Mouse (Mus musculus) forebrain, embryonic 14.5 days (tissue): ENCODE measurements at regions not wholly inside any gene's neighbourhood (a gene's known extent, or its start where the extent isn't known, plus 50 kb on each side); places are given as distances from the start of the nearest gene placed in this dataset.

Experiments used
- ATAC-seq: fragments of 200-750 bp; cut with Nextera tagmentation; 2 replicates; pipeline ENCODE4 v1.8.0; 2017; ENCODE audit warnings: mild to moderate bottlenecking, moderate library complexity
- DNase-seq: peaks from one replicate; pipeline ENCODE4 v3.0.0-alpha.2; 2015; ENCODE audit warnings: low spot score
- H3K27ac ChIP-seq: fragments of 300-500 bp; sonication (generic); 2 replicates; pipeline ENCODE4 v1.5.1; 2014; ENCODE audit warnings: low read depth, mild to moderate bottlenecking, control low read depth, low read length, moderate library complexity
- H3K27me3 ChIP-seq: fragments of 300-500 bp; sonication (generic); replicated peaks from 2 replicates; pipeline ENCODE4 v1.6.1; 2014; ENCODE audit warnings: low read length, control low read depth, mixed read lengths; ENCODE audit not compliant: control insufficient read depth, insufficient read depth
- H3K36me3 ChIP-seq: fragments of 300-500 bp; sonication (generic); 2 replicates; pipeline ENCODE4 v1.6.1; 2014; ENCODE audit warnings: low read length, control low read depth; ENCODE audit not compliant: control insufficient read depth, insufficient read depth
- H3K4me1 ChIP-seq: fragments of 300-500 bp; sonication (generic); 2 replicates; pipeline ENCODE4 v1.6.1; 2014; ENCODE audit warnings: antibody characterized with exemption, low read length, control low read depth; ENCODE audit not compliant: control insufficient read depth, insufficient read depth
- H3K4me2 ChIP-seq: fragments of 300-500 bp; sonication (generic); 2 replicates; pipeline ENCODE4 v1.6.1; 2014; ENCODE audit warnings: mild to moderate bottlenecking, control low read depth, low read length
- H3K4me3 ChIP-seq: fragments of 300-500 bp; sonication (generic); 2 replicates; pipeline ENCODE4 v1.5.1; 2014; ENCODE audit warnings: low read depth, low read length, control low read depth
- H3K9ac ChIP-seq: fragments of 300-500 bp; sonication (generic); 2 replicates; pipeline ENCODE4 v1.6.1; 2014; ENCODE audit warnings: mild to moderate bottlenecking, low read length, control low read depth, moderate library complexity
- H3K9me3 ChIP-seq: fragments of 300-500 bp; sonication (generic); replicated peaks from 2 replicates; pipeline ENCODE4 v1.6.1; 2016; ENCODE audit warnings: low read length, control low read depth, mixed read lengths; ENCODE audit not compliant: control insufficient read depth
- WGBS: fragments of 180-500 bp; shearing (Covaris S2); extraction: QIAGEN DNeasy Blood & Tissue Kit; methylation state at CpG from one replicate; pipeline ENCODE4 v1.1.7; 2014; 5-methylcytosine and 5-hydroxymethylcytosine counted together

GRCm38 (mm10) chr8:128193293-128193887 is 165.0 kb upstream of the Nrp1 start:
- H3K4me2 ChIP-seq = no peak overlapping the region
- H3K9ac ChIP-seq = no peak overlapping the region
- DNase-seq (no peak), ATAC-seq (no peak)
- H3K9me3 ChIP-seq = no peaks in the 10 kb centered on the region
- no peaks in the 10 kb centered on the region for H3K36me3 ChIP-seq
- no peak overlapping the region for H3K4me3 ChIP-seq
- 83% methylated on average over 3 of the region's 3 CpGs for WGBS
- H3K27ac ChIP-seq = no peak overlapping the region
- no peaks in the 10 kb centered on the region for H3K4me1 ChIP-seq
- no peaks in the 10 kb centered on the region for H3K27me3 ChIP-seq

- Histone ChIP-seq H3K4me1 (no peaks in the 10 kb centered on the region), H3K27me3 (no peaks in the 10 kb centered on the region), H3K9me3 (no peaks in the 10 kb centered on the region), H3K27ac (no peak overlapping the region), H3K9ac (no peak overlapping the region), H3K4me2 (no peak overlapping the region), H3K36me3 (no peaks in the 10 kb centered on the region), H3K4me3 (no peak overlapping the region)
- WGBS = 95% methylated on average over 1 of the region's 1 CpGs
- DNase-seq (no peak), ATAC-seq (no peak)
These were observed 157.6 kb upstream of the Nrp1 start for GRCm38 (mm10) chr8:128200815-128201214.

- no peak for ATAC-seq
- no peaks in the 10 kb centered on the region for H3K27me3 ChIP-seq
- H3K9ac ChIP-seq = no peak overlapping the region
- H3K4me3 ChIP-seq = no peak overlapping the region
- no peak overlapping the region for H3K27ac ChIP-seq
- no peaks in the 10 kb centered on the region for H3K4me1 ChIP-seq
- H3K9me3 ChIP-seq = no peaks in the 10 kb centered on the region
- no peak overlapping the region for H3K4me2 ChIP-seq
- no peaks in the 10 kb centered on the region for H3K36me3 ChIP-seq
- WGBS = 87% methylated on average over 4 of the region's 4 CpGs
- DNase-seq = no peak
These were observed 156.8 kb upstream of the Nrp1 start for GRCm38 (mm10) chr8:128201635-128202034.

GRCm38 (mm10) chr8:128202158-128202886 is 156.1 kb upstream of the Nrp1 start:
- H3K4me1 ChIP-seq = no peaks in the 10 kb centered on the region
- no peaks in the 10 kb centered on the region for H3K9me3 ChIP-seq
- H3K27me3 ChIP-seq = no peaks in the 10 kb centered on the region
- H3K9ac ChIP-seq = no peak overlapping the region
- no peaks in the 10 kb centered on the region for H3K36me3 ChIP-seq
- ATAC-seq (no peak), DNase-seq (no peak)
- no peak overlapping the region for H3K4me3 ChIP-seq
- no peak overlapping the region for H3K27ac ChIP-seq
- 86% methylated on average over 4 of the region's 4 CpGs for WGBS
- no peak overlapping the region for H3K4me2 ChIP-seq

GRCm38 (mm10) chr8:128204803-128205202 is 153.6 kb upstream of the Nrp1 start:
- Histone ChIP-seq H3K4me2 (no peak overlapping the region), H3K4me3 (no peak overlapping the region), H3K9ac (no peak overlapping the region), H3K27me3 (no peaks in the 10 kb centered on the region), H3K4me1 (no peaks in the 10 kb centered on the region), H3K9me3 (no peaks in the 10 kb centered on the region), H3K27ac (no peak overlapping the region), H3K36me3 (no peaks in the 10 kb centered on the region)
- ATAC-seq = no peak
- WGBS = 88% methylated on average over 3 of the region's 3 CpGs
- DNase-seq = no peak

GRCm38 (mm10) chr8:128207138-128207537 is 151.3 kb upstream of the Nrp1 start:
- Histone ChIP-seq H3K4me3 (no peak overlapping the region), H3K27ac (no peak overlapping the region), H3K9ac (no peak overlapping the region), H3K27me3 (no peaks in the 10 kb centered on the region), H3K9me3 (no peaks in the 10 kb centered on the region), H3K4me1 (no peaks in the 10 kb centered on the region), H3K36me3 (no peaks in the 10 kb centered on the region), H3K4me2 (no peak overlapping the region)
- ATAC-seq (no peak), DNase-seq (no peak)

GRCm38 (mm10) chr8:128210761-128211160 is 147.6 kb upstream of the Nrp1 start:
- Histone ChIP-seq H3K4me2 (no peak overlapping the region), H3K36me3 (no peaks in the 10 kb centered on the region), H3K27me3 (no peaks in the 10 kb centered on the region), H3K27ac (no peak overlapping the region), H3K9ac (no peak overlapping the region), H3K9me3 (no peaks in the 10 kb centered on the region), H3K4me3 (no peak overlapping the region), H3K4me1 (no peaks in the 10 kb centered on the region)
- DNase-seq (no peak), ATAC-seq (no peak)
- WGBS = 88% methylated on average over 5 of the region's 5 CpGs

- no peaks in the 10 kb centered on the region for H3K9me3 ChIP-seq
- no peak overlapping the region for H3K4me2 ChIP-seq
- 72% methylated on average over 3 of the region's 3 CpGs for WGBS
- H3K27ac ChIP-seq = no peak overlapping the region
- no peak overlapping the region for H3K4me3 ChIP-seq
- H3K36me3 ChIP-seq = no peaks in the 10 kb centered on the region
- no peaks in the 10 kb centered on the region for H3K4me1 ChIP-seq
- no peak overlapping the region for H3K9ac ChIP-seq
- H3K27me3 ChIP-seq = no peaks in the 10 kb centered on the region
- DNase-seq = no peak
- no peak for ATAC-seq
These were observed 146.2 kb upstream of the Nrp1 start for GRCm38 (mm10) chr8:128212223-128212622.

- no peak overlapping the region for H3K4me3 ChIP-seq
- no peak for DNase-seq
- no peaks in the 10 kb centered on the region for H3K4me1 ChIP-seq
- H3K36me3 ChIP-seq = no peaks in the 10 kb centered on the region
- no peak overlapping the region for H3K9ac ChIP-seq
- no peak for ATAC-seq
- no peaks in the 10 kb centered on the region for H3K27me3 ChIP-seq
- H3K27ac ChIP-seq = no peak overlapping the region
- no peak overlapping the region for H3K4me2 ChIP-seq
- H3K9me3 ChIP-seq = no peaks in the 10 kb centered on the region
- WGBS = 61% methylated on average over 2 of the region's 2 CpGs
These were observed 144.1 kb upstream of the Nrp1 start for GRCm38 (mm10) chr8:128214256-128214655.
